Mouse (Mus musculus) adrenal gland, adult (tissue): ENCODE data around the gene Fam177a.
A peak's percentile ranks its signal among the peaks of the same experiment; 100 is the strongest.
"Not testable (repeated sequence)": the region's sequence is repeated elsewhere in the genome, so short reads cannot be mapped to it uniquely, and the experiment has no call there.

Source experiments
- DNase-seq, 2 experiments: peaks; one replicate each; pipeline ENCODE4 v3.0.0; 2022 to 2023; ENCODE audit warnings: low spot score in 1 of 2; ENCODE audit not compliant: inconsistent age in 2 of 2

The Fam177a gene

GRCm38 (mm10) chr12:55124242-55124641 is at the start of gene Fam177a:
Gene Fam177a (plus strand): TSS chr12:55124469.
- DNase-seq, result not testable (repeated sequence)

- no peak for DNase-seq
Measured at GRCm38 (mm10) chr12:55075296-55075695, 49.0 kb upstream of the Fam177a start.

- DNase-seq, result not testable (repeated sequence)
Measured at GRCm38 (mm10) chr12:55078706-55079105, 45.6 kb upstream of the Fam177a start.

GRCm38 (mm10) chr12:55079726-55080600 is 44.3 kb upstream of the Fam177a start, which contains the start of the genes 2700097O09Rik and Srp54a:
Gene 2700097O09Rik (minus strand): TSS chr12:55080110.
Gene Srp54a (plus strand): TSS chr12:55080262.
- peak; percentile 94 to 98 for DNase-seq

GRCm38 (mm10) chr12:55080601-55080942 is 43.7 kb upstream of the Fam177a start:
- not testable (repeated sequence) for DNase-seq

- not testable (repeated sequence) for DNase-seq
Measured at GRCm38 (mm10) chr12:55092127-55092526, 32.1 kb upstream of the Fam177a start.

GRCm38 (mm10) chr12:55112616-55113015 is 11.7 kb upstream of the Fam177a start:
- DNase-seq, result not testable (repeated sequence)

GRCm38 (mm10) chr12:55124731-55125130 is 462 bp downstream of the Fam177a start:
- DNase-seq, result not testable (repeated sequence)

GRCm38 (mm10) chr12:55135540-55135939 is 11.3 kb downstream of the Fam177a start:
- DNase-seq, result not testable (repeated sequence)

GRCm38 (mm10) chr12:55137859-55138258 is 13.6 kb downstream of the Fam177a start:
- DNase-seq, result not testable (repeated sequence)

- not testable (repeated sequence) for DNase-seq
Measured at GRCm38 (mm10) chr12:55154559-55155448, 30.5 kb downstream of the Fam177a start, which contains the start of gene Srp54b. Gene Srp54b (plus strand): TSS chr12:55155104.

- not testable (repeated sequence) for DNase-seq
Measured at GRCm38 (mm10) chr12:55155449-55155783, 31.1 kb downstream of the Fam177a start.

GRCm38 (mm10) chr12:55167034-55167557 is 42.8 kb downstream of the Fam177a start:
- not testable (repeated sequence) for DNase-seq

- DNase-seq, result not testable (repeated sequence)
Measured at GRCm38 (mm10) chr12:55187686-55188085, 63.4 kb downstream of the Fam177a start.

GRCm38 (mm10) chr12:55189127-55189526 is 64.9 kb downstream of the Fam177a start:
- DNase-seq, result not testable (repeated sequence)
